Mouse (Mus musculus) forebrain, postnatal 0 days (tissue): ENCODE results near the gene Nol3. TPM values are rescaled to one million over a fixed set of nuclear protein-coding genes. Genes with fewer than 3 reads are reported as not detected.

Experiments used
- ATAC-seq: fragments of 200-750 bp; cut with Nextera tagmentation; 2 replicates; pipeline ENCODE4 v1.8.0; 2017; ENCODE audit warnings: mild to moderate bottlenecking, moderate library complexity
- DNase-seq: peaks from one replicate; pipeline ENCODE4 v3.0.0-alpha.2; 2015
- H3K27ac ChIP-seq: fragments of 300-500 bp; sonication (generic); 2 replicates; pipeline ENCODE4 v1.5.1; 2014; ENCODE audit warnings: low read depth, mild to moderate bottlenecking, antibody characterized with exemption, low read length, moderate library complexity, mixed read lengths
- H3K27me3 ChIP-seq: fragments of 300-500 bp; sonication (generic); 2 replicates; pipeline ENCODE4 v1.6.1; 2014; ENCODE audit warnings: mild to moderate bottlenecking, low read length, mixed read lengths; ENCODE audit not compliant: insufficient read depth
- H3K36me3 ChIP-seq: fragments of 300-500 bp; sonication (generic); 2 replicates; pipeline ENCODE4 v1.6.1; 2014; ENCODE audit warnings: mild to moderate bottlenecking, moderate library complexity; ENCODE audit not compliant: insufficient read depth
- H3K4me1 ChIP-seq: fragments of 300-500 bp; sonication (generic); 2 replicates; pipeline ENCODE4 v1.6.1; 2014; ENCODE audit warnings: antibody characterized with exemption; ENCODE audit not compliant: insufficient read depth
- H3K4me2 ChIP-seq: fragments of 300-500 bp; sonication (generic); 2 replicates; pipeline ENCODE4 v1.6.1; 2014; ENCODE audit warnings: low read depth, mild to moderate bottlenecking, moderate library complexity
- H3K4me3 ChIP-seq: fragments of 300-500 bp; sonication (generic); 2 replicates; pipeline ENCODE4 v1.5.1; 2014; ENCODE audit warnings: low read depth, low read length, mixed read lengths
- H3K9ac ChIP-seq: fragments of 300-500 bp; sonication (generic); 2 replicates; pipeline ENCODE4 v1.6.1; 2014; ENCODE audit warnings: mild to moderate bottlenecking
- H3K9me3 ChIP-seq: fragments of 300-500 bp; sonication (generic); 2 replicates; pipeline ENCODE4 v1.6.1; 2016; ENCODE audit warnings: low read length
- CTCF ChIP-seq: sonication (generic); IDR thresholded peaks from 2 replicates; pipeline ENCODE4 v1.5.1; 2016; ENCODE audit warnings: antibody characterized with exemption, control low read depth, low read depth
- WGBS: fragments of 180-500 bp; shearing (Covaris S2); extraction: QIAGEN DNeasy Blood & Tissue Kit; methylation state at CpG from one replicate; pipeline ENCODE4 v1.1.7; 2014; 5-methylcytosine and 5-hydroxymethylcytosine counted together
- polyA plus RNA-seq: library from polyadenylated mRNA; unstranded; fragments of >200 nt; fragmentation: Nextera tagmentation; extraction: Ambion mirVana; gene quantifications from 2 replicates; pipeline ENCODE4 v1.2.1, GENCODE M21; 2015
- total RNA-seq: library from RNA; depleted of rRNA; stranded (reverse); fragments of >200 nt; gene quantifications from 2 replicates; pipeline ENCODE4 v1.2.3, GENCODE M21; 2014

Gene Nol3
- total and polyA plus RNA-seq, 2 experiments from 2014 or later = 1.7 to 4.3 TPM

DNA sequence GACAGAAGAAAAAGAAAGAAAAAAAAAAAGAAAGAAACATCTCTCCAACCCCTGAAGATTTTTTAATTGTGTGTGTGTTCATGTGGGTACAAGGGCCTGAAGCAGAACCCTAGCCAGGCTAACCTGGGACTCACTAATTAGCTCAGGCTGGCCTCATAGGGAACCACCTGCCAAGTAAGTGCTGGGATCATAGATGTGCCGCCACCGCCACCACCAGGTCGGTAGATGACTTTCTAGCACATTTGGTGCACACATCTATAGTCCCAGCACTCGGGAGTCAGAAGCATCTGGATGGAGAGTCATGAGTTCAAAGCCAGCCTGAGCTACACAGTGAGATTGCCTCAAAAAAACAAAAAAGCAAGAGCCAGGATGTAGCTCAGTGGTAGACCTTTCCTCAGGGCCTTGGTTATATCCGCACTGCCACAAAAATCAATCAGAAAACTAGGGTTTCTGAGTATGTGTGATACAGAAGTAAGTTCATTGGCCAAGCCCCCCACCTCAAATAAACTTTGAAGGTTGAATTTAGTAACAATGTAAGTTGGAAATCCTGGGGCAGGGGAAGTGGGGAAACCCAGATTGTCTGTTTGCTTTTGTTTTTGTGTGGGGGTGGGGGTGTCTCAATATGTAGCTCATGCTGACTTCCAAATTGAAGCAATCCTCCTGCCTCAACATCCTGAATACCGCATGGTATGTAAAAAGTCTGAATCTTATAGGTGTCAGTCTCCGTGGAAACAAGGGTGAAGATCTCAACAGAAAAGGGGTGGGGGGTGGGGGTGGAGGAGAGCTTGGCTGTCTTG, 18.4 kb upstream of the Nol3 start:
- TF ChIP-seq CTCF = no peak
- Histone ChIP-seq H3K9me3 (no peaks in the 10 kb centered on the region), H3K4me1 (peaks cover 4% of the 10 kb centered on the region), H3K9ac (no peak overlapping the region), H3K27me3 (peaks cover 44% of the 10 kb centered on the region), H3K36me3 (peaks cover 10% of the 10 kb centered on the region; the same call in 1 of the 2 replicates), H3K27ac (no peak overlapping the region), H3K4me2 (no peak overlapping the region), H3K4me3 (no peak overlapping the region)
- DNase-seq (no peak), ATAC-seq (no peak)
- 69% methylated on average over 7 of the region's 7 CpGs for WGBS

- peak overlapping the region; percentile 33; the same call in 1 of the 2 replicates for H3K9ac ChIP-seq
- DNase-seq = no peak
- WGBS = 3% methylated on average over 55 of the region's 55 CpGs
- ATAC-seq = peak; percentile 19
- peaks cover 4% of the 10 kb centered on the region for H3K4me1 ChIP-seq
- peak overlapping the region; percentile 36 for H3K4me3 ChIP-seq
- no peak overlapping the region for H3K27ac ChIP-seq
- no peaks in the 10 kb centered on the region for H3K9me3 ChIP-seq
- no peaks in the 10 kb centered on the region for H3K36me3 ChIP-seq
- peaks cover 48% of the 10 kb centered on the region for H3K27me3 ChIP-seq
- peak; percentile 54 for TF ChIP-seq CTCF
- peak overlapping the region; percentile 64 for H3K4me2 ChIP-seq
Observed at GRCm38 (mm10) chr8:105258911-105259720, 16.8 kb upstream of the Nol3 start.

DNA sequence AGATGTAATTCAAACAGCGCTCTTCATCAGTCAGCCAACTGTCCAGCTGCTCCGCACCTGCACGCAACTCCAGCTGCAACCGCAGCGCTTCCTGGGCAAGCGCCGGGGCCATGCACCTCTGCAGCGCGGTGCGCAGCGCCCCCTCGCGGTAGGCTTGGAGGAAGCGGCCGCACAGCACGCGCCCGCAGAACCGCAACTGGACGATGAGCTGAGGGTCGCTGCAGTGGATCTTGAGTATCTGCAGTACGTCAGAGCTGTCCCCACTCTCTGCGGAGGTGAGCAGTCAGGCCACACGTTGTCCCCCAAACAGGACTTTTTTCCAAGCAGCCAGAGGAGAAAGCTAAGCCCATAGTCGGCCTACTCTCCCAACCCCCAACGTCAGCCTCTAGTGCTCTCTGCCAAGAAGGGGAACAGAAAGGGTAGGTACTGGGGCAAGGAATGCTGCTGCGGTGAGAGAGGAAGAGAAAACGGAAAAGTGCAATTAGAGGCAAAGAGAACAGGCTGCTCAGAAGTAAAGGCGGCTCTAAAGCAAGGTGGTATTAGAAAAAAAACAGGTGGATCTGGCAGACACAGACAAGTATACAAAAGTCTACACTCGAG, 16.1 kb upstream of the Nol3 start:
- peaks cover 48% of the 10 kb centered on the region for H3K27me3 ChIP-seq
- H3K27ac ChIP-seq = no peak overlapping the region
- H3K4me1 ChIP-seq = peaks cover 2% of the 10 kb centered on the region
- H3K36me3 ChIP-seq = no peaks in the 10 kb centered on the region
- no peaks in the 10 kb centered on the region for H3K9me3 ChIP-seq
- H3K9ac ChIP-seq = peak overlapping the region; percentile 33; the same call in 1 of the 2 replicates
- H3K4me3 ChIP-seq = peak overlapping the region; percentile 36
- TF ChIP-seq CTCF = peak; percentile 97
- ATAC-seq (peak; percentile 62), DNase-seq (peak; percentile 79)
- 3% methylated on average over 30 of the region's 30 CpGs for WGBS
- peak overlapping the region; percentile 64 for H3K4me2 ChIP-seq

- ATAC-seq (no peak), DNase-seq (no peak)
- H3K9me3 ChIP-seq = no peaks in the 10 kb centered on the region
- H3K27me3 ChIP-seq = peaks cover 53% of the 10 kb centered on the region
- no peak overlapping the region for H3K4me3 ChIP-seq
- no peaks in the 10 kb centered on the region for H3K4me1 ChIP-seq
- H3K9ac ChIP-seq = no peak overlapping the region
- H3K36me3 ChIP-seq = no peaks in the 10 kb centered on the region
- H3K27ac ChIP-seq = no peak overlapping the region
- no peak for TF ChIP-seq CTCF
- no peak overlapping the region for H3K4me2 ChIP-seq
- WGBS = 60% methylated on average over 7 of the region's 7 CpGs
Observed at GRCm38 (mm10) chr8:105260371-105261099, 15.4 kb upstream of the Nol3 start.

DNA sequence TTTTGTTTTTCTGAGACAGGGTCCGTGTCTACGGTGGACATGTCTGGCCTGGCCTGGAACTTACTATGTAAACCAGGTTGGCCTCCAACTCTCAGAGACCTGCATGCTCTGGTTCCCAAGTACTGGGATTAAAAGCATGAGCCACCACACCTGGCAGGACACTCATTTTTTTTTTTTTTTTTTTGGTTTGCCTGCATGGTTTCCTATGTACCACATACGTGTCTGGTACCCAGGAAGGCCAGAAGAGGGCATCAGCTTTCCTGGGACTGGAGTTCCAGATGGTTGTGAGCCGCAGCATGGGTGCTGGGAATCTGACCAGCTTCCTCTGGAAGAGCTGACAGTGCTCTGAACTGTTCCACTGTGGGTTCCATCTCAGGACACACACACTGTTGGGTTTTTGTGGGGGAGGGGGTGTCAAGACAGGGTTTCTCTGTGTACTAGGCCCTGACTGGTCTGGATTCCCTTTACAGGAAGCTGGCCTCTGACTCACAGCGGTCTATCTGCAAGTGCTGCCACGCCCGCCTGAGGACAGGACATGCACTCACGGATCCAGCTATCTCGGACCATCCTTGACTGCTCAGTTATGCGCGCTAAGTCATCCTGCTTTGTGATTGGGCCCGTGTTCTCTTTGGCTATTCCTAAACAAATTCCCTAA, 14.5 kb upstream of the Nol3 start:
- no peak for ATAC-seq
- Histone ChIP-seq H3K9ac (no peak overlapping the region), H3K36me3 (no peaks in the 10 kb centered on the region), H3K27ac (no peak overlapping the region), H3K27me3 (peaks cover 59% of the 10 kb centered on the region), H3K4me1 (no peaks in the 10 kb centered on the region), H3K9me3 (no peaks in the 10 kb centered on the region), H3K4me3 (no peak overlapping the region), H3K4me2 (no peak overlapping the region)
- WGBS = 87% methylated on average over 12 of the region's 12 CpGs
- no peak for DNase-seq
- TF ChIP-seq CTCF = no peak
